Mouse (Mus musculus): Measurements from ENCODE around the gene Slc6a21.

DNA sequence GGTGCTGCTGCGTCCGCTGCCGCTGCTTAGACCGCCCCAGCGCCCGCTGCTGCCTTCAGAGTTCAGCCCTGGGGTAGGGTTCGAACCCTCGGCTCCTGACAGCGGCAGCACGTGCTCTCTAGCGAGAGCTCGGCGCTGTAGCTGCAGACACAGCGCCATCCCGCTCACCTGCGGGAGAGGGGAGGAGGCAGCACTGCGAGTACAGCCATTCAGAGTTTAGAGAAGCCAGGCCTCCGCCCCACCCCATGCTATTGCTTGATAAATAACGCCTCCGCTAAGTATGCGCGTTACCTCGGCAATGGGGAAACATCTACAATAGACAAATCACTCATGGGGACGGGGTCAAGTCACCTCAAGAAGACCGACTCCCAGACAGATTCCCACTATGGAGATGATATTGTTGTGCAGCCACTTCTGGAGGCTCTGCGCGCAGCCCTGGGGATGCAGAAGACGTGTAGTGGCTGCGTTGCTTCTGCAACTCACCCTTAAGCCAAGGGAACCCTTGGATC, 42.9 kb upstream of the Slc6a21 start:
- TF ChIP-seq CTCF (IDR thresholded peaks at IDR 0.05; ENCODE audit: borderline replicate concordance, insufficient read depth, low read depth, low read length) = no peak
- no peak for TF ChIP-seq POLR2A (IDR thresholded peaks at IDR 0.05; ENCODE audit: borderline replicate concordance, insufficient read depth, low read length)

All from cerebellum, adult 2 months (tissue).